Mouse (Mus musculus): Measurements from ENCODE around the gene Hist2h3b.

Hist2h3b gene

GRCm38 (mm10) chr3:96268051-96268775 is at the start of gene Hist2h3b:
TSS of gene Hist2h3b (plus strand) at chr3:96268654.
- DNase-seq (ENCODE audit: low read depth, low spot score), result peak; percentile 92

- DNase-seq (ENCODE audit: low read depth, low spot score), result no peak
These were observed 49.2 kb upstream of the Hist2h3b start for GRCm38 (mm10) chr3:96219191-96219641.

- peak; percentile 92 for DNase-seq (ENCODE audit: low read depth, low spot score)
These were observed 48.8 kb upstream of the Hist2h3b start, which contains the start of the genes Bola1 and Hist2h2ab for GRCm38 (mm10) chr3:96219661-96220130. TSS of gene Bola1 (minus strand) at chr3:96219709. TSS of gene Hist2h2ab (plus strand) at chr3:96219865.

GRCm38 (mm10) chr3:96220131-96220764 is 48.2 kb upstream of the Hist2h3b start:
- DNase-seq (ENCODE audit: low read depth, low spot score), result peak; percentile 72

- DNase-seq (ENCODE audit: low read depth, low spot score), result peak; percentile 97
These were observed 47.5 kb upstream of the Hist2h3b start, which contains the start of the genes Hist2h2ac and Hist2h2be for GRCm38 (mm10) chr3:96220765-96221639. TSS of gene Hist2h2ac (minus strand) at chr3:96220880. TSS of gene Hist2h2be (plus strand) at chr3:96221119.

- no peak for DNase-seq (ENCODE audit: low read depth, low spot score)
These were observed 46.8 kb upstream of the Hist2h3b start for GRCm38 (mm10) chr3:96221640-96222038.

- no peak for DNase-seq (ENCODE audit: low read depth, low spot score)
These were observed 45.7 kb upstream of the Hist2h3b start for GRCm38 (mm10) chr3:96222774-96223173.

GRCm38 (mm10) chr3:96225421-96225820 is 43.0 kb upstream of the Hist2h3b start:
- DNase-seq (ENCODE audit: low read depth, low spot score), result no peak

GRCm38 (mm10) chr3:96226695-96227648 is 41.5 kb upstream of the Hist2h3b start:
- peak; percentile 96 for DNase-seq (ENCODE audit: low read depth, low spot score)

GRCm38 (mm10) chr3:96228828-96229227 is 39.6 kb upstream of the Hist2h3b start:
- no peak for DNase-seq (ENCODE audit: low read depth, low spot score)

- no peak for DNase-seq (ENCODE audit: low read depth, low spot score)
These were observed 38.0 kb upstream of the Hist2h3b start for GRCm38 (mm10) chr3:96230404-96230803.

- no peak for DNase-seq (ENCODE audit: low read depth, low spot score)
These were observed 37.3 kb upstream of the Hist2h3b start for GRCm38 (mm10) chr3:96230910-96231757.

GRCm38 (mm10) chr3:96231758-96232120 is 36.7 kb upstream of the Hist2h3b start:
- no peak for DNase-seq (ENCODE audit: low read depth, low spot score)

- no peak for DNase-seq (ENCODE audit: low read depth, low spot score)
These were observed 33.5 kb upstream of the Hist2h3b start for GRCm38 (mm10) chr3:96234914-96235313.

GRCm38 (mm10) chr3:96235836-96236235 is 32.6 kb upstream of the Hist2h3b start:
- DNase-seq (ENCODE audit: low read depth, low spot score), result no peak

GRCm38 (mm10) chr3:96236834-96237334 is 31.6 kb upstream of the Hist2h3b start:
- DNase-seq (ENCODE audit: low read depth, low spot score), result no peak

GRCm38 (mm10) chr3:96237335-96237903 is 31.0 kb upstream of the Hist2h3b start:
- DNase-seq (ENCODE audit: low read depth, low spot score), result peak; percentile 62

- DNase-seq (ENCODE audit: low read depth, low spot score), result peak; percentile 81
These were observed 30.4 kb upstream of the Hist2h3b start for GRCm38 (mm10) chr3:96237904-96238511.

Data from 3T3-L1 (cell line).